Mouse (Mus musculus) embryonic fibroblast, embryonic 13.5 days (primary cell): ENCODE measurements at regions not wholly inside any gene's neighbourhood (a gene's known extent, or its start where the extent isn't known, plus 50 kb on each side); places are given as distances from the start of the nearest gene placed in this dataset.

Source experiments
- CTCF ChIP-seq: IDR thresholded peaks from 2 replicates; pipeline ENCODE4 v1.5.1; 2011; ENCODE audit warnings: mild to moderate bottlenecking, control low read depth, low read length, moderate library complexity, borderline replicate concordance; ENCODE audit not compliant: insufficient read depth
- POLR2A ChIP-seq: IDR thresholded peaks from 2 replicates; pipeline ENCODE4 v1.6.1; 2011; ENCODE audit warnings: low read depth, mild to moderate bottlenecking, control low read depth, low read length, moderate library complexity

DNA sequence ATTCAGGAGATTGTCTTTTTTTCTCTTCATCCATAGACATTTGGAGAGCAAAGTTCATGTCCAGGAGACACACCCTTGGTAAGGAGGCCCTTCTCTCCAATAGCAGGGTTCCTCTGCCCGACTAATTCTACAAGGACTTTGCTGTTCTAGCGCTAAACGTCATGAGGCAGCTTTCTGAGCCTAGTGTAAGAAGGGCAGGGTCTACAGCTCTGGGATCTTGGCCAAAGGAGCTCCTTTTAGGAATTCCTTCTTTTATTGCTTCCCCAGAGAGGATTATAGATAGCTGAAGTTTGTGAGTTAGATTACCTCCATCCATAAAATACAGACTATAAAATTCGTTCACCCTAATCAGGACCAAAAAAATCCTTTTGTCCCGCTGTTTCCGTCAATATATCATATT, 378.5 kb upstream of the Smim15 start:
- TF ChIP-seq CTCF (no peak), POLR2A (no peak)
